Mouse (Mus musculus): ENCODE results near the gene Cd82. TPM values are rescaled to one million over a fixed set of nuclear protein-coding genes. Genes with fewer than 3 reads are reported as not detected.

Cd82 gene
- polyA plus RNA-seq, 1 experiment: not detected

- no peak for TF ChIP-seq GATA1 (IDR thresholded peaks at IDR 0.05; ENCODE audit: low read length)
Measured at GRCm38 (mm10) chr2:93439352-93439771, 23.6 kb downstream of the Cd82 start.

DNA sequence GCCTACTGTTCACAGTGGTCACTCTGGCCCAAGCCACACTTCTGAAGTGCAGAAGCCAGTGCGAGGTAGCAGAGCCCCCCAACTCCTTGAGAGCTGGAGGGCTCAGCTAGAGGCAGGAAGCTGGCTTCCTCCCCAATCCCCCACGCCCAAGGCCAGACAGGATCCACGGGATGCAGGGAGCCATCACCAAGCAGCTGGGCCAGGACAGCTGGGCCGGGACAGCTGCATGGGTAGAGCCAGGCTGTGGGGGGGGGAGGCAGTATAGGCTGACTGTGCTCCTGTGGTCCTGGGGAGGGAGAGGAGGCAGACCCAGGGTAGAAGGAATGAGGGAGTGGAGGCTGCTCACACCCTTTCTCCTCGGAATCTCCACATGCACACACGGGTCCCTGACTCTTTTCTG lies 24.6 kb downstream of the Cd82 start:
- TF ChIP-seq GATA1 (IDR thresholded peaks at IDR 0.05; ENCODE audit: low read length): no peak

DNA sequence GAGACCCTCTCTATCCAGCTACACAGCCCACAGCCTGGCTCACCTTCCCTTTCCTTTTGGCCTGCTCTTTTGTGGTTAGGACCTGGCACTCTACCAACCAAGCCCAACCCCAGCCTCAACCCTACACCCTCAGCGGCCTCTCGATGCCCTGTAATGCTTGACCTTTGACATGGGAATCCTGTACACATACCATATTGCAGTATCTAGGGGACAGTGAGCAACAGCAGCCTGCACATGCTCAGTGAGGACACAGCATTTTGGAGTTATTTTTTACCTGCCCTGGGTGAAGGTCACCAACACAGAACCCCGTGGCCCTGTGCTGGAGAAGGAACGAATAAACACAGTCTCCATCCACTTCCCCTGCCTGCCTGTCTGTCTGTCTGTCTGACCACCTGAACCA lies 27.4 kb downstream of the Cd82 start:
- TF ChIP-seq GATA1 (IDR thresholded peaks at IDR 0.05; ENCODE audit: low read length): no peak

DNA sequence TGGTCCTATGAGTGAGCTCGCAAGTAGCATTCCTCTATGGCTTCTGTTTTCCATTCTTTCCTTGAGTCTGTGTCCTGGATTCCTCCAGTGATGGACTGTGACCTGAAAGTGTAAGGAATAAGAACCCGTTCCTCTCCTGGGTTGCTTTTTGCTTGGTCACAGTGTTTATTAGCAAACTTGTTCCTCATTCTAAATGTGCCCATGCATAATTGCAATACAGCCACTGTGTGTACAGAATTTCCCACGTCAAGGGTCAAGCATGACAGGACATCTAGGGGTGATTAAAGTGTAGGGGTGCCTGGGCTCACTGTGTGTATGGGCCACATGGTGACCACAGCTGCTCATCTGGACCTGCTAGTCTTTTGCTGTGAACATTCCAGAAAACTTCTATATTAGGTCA lies 28.0 kb downstream of the Cd82 start:
- TF ChIP-seq GATA1 (IDR thresholded peaks at IDR 0.05; ENCODE audit: low read length): no peak

DNA sequence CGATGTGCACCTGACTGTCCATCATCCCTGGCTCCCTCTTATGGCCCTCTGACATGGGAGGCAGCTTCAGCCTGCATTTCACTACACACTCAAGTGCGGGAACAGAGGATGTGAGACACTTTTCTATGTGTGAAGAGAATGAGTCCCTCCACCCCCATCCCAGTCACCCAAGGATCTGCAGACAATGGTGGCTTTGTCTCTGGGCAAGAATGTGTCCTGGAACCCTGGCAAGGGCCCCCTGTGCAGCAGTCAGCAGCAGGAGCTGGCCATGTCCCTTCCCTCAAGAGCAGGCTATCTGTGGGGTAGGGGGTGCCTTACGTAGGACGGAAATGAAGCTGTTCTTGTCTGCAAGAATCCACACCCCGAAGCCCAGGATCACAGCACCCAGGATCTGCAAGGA lies 29.4 kb downstream of the Cd82 start:
- no peak for TF ChIP-seq GATA1 (IDR thresholded peaks at IDR 0.05; ENCODE audit: low read length)

DNA sequence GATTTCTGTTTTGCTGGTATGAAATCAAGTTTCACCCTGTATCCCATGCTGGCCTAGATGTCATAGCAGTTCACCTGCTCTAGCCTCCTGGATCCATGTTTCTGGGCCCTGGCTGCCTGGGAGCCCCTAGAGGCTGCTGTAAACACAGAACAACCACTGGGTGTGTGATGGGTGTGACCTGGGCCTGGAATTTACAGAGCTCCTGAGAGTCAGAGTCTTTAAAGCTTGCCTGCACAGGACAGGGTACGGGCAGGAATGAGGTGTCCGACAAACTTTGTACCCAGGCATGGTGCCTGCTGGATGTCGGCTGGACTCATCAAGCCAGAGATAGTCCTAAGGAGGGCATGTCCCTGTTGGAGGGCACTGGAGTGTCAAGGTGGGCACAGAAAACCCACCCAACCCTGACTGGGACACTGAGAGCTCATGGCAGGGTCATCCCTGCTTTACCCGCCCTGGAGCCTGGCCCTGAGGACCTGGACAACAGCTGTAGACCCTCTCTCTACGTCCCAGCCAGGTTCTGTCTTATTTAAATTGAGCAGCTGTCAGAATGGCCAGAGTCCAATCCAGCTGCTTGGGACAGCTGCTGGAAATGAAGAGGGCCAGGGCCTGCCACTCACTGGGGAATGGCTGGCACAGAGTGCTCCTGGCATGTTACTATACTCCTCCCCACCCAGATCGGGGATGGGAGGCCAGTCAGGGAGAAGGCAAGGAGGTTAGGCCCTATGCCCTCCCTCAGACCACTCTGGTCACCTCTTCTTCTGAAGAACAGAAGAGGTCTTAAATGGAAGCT lies 30.1 kb downstream of the Cd82 start:
- no peak for TF ChIP-seq GATA1 (IDR thresholded peaks at IDR 0.05; ENCODE audit: low read length)

GRCm38 (mm10) chr2:93431575-93432325 lies 31.2 kb downstream of the Cd82 start:
- TF ChIP-seq GATA1 (IDR thresholded peaks at IDR 0.05; ENCODE audit: low read length): no peak

GRCm38 (mm10) chr2:93430993-93431392 lies 31.9 kb downstream of the Cd82 start:
- TF ChIP-seq GATA1 (IDR thresholded peaks at IDR 0.05; ENCODE audit: low read length): no peak

DNA sequence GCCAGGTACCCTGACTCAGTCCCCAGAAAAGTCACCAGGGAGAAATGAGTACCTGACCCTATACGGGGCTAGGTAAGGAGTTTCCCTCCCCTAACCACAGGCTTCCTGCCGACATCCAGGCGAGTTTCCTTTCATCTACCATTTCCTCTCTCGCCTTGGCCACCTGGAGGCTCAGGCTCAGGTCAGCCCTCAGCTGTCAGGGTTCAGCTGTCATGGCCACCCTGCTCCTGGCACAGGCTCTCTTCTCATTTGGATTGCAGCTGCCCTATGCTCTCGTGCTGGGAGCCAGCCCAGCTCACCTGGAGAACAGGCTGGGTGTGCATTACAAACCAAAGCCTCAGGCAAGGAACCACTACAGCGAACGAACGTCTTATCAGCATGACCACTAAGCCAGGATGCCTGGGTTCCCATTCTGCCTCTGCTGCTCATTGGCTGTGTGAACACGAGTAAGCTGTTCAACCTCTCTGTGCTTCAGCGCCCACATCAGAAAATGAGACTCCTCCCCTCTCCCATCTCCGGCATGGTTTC lies 34.9 kb downstream of the Cd82 start:
- no peak for TF ChIP-seq GATA1 (IDR thresholded peaks at IDR 0.05; ENCODE audit: low read length)

- no peak for TF ChIP-seq GATA1 (IDR thresholded peaks at IDR 0.05; ENCODE audit: low read length)
Measured at GRCm38 (mm10) chr2:93427000-93427715, 35.8 kb downstream of the Cd82 start.

GRCm38 (mm10) chr2:93425810-93426209 lies 37.1 kb downstream of the Cd82 start:
- no peak for TF ChIP-seq GATA1 (IDR thresholded peaks at IDR 0.05; ENCODE audit: low read length)

- TF ChIP-seq GATA1 (IDR thresholded peaks at IDR 0.05; ENCODE audit: low read length): no peak
Measured at GRCm38 (mm10) chr2:93424307-93424984, 38.5 kb downstream of the Cd82 start.

DNA sequence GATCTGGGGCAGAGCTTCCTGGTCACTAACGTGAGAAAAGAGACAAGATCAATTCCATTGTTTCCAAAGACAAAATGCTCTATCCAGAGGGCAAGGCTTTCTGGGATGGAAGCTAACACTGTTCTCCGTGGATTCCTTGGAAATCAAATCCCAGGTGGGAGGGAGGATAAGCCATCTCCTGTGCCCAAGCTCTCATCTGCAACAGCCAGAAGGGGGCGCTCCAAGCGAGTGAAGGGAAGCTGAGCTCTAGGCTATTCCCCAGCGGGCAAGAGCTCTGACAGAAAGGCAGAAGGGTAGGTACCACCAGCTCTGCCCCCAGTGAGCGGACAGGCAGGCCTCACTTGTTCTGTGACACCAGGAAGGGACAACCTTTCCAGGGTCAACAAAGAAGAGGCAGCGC lies 41.6 kb downstream of the Cd82 start:
- TF ChIP-seq GATA1 (IDR thresholded peaks at IDR 0.05; ENCODE audit: low read length): no peak

- no peak for TF ChIP-seq GATA1 (IDR thresholded peaks at IDR 0.05; ENCODE audit: low read length)
Measured at GRCm38 (mm10) chr2:93419971-93420370, 43.0 kb downstream of the Cd82 start.

DNA sequence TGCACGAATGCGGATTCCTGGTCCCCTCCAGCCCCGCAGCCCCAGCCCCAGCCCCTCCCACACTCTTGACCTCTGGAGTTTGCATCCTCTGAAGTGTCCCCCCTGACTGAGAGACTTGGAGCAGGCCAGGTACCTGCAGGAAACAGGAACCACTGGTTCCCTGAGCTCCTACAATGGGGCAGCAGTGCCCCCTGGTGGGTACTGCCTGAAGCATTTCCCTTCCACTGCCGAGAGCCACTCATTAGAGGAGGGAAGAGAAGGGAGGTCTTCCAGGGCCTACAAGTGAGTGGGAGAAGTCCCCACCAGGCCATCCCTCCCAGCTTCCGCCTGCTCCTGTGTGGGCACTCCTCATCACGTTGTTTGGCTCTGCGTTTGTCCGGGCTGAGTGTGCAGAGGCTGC lies 44.5 kb downstream of the Cd82 start:
- TF ChIP-seq GATA1 (IDR thresholded peaks at IDR 0.05; ENCODE audit: low read length): no peak

All from G1E-ER4 (cell line).